8 mouse cellular contexts compared by ENCODE assay signal in genomic region chr17:30498376-30498719, GRCm38 (mm10).
DNase-seq lines count a peak whose midpoint lies in the region; ATAC-seq and TF ChIP-seq lines count a peak whose summit lies in the region.

No protein-coding gene starts in this region.

- H3K4me3 ChIP-seq in liver, embryonic 11.5 days (ENCODE audit: low read depth, low read length) = no peak overlapping the region
- no peak overlapping the region for H3K4me3 ChIP-seq in neural tube, embryonic 12.5 days

- DNase-seq in liver = peak; percentile 15
- no peak for DNase-seq in liver, embryonic 11.5 days (ENCODE audit: low spot score)
- DNase-seq in brain, embryonic 14.5 days (ENCODE audit: low read depth) = peak; percentile 88
- DNase-seq in gastrocnemius, postnatal 36 days = peak; percentile 55 to 61
- DNase-seq in kidney, postnatal 10 days = peak; percentile 81
- no peak for DNase-seq in layer of hippocampus, adult 9-11 months
- DNase-seq in frontal cortex, postnatal 36 days (ENCODE audit: low spot score in 2 of 2) = no peak

- H3K9me3 ChIP-seq in liver, embryonic 11.5 days (ENCODE audit: control insufficient read depth, low read length) = no peaks in the 10 kb centered on the region
- H3K9me3 ChIP-seq in neural tube, embryonic 12.5 days = no peaks in the 10 kb centered on the region

- no peaks in the 10 kb centered on the region for H3K4me1 ChIP-seq in liver, embryonic 11.5 days (replicated peaks; ENCODE audit: control insufficient read depth, insufficient read depth, low read length)
- H3K4me1 ChIP-seq in neural tube, embryonic 12.5 days = peaks cover 7% of the 10 kb centered on the region

- TF ChIP-seq CTCF in brain, embryonic 14.5 days (IDR thresholded peaks at IDR 0.05; ENCODE audit: borderline replicate concordance, extremely low read depth, insufficient read depth, insufficient read length) = no peak

- no peak overlapping the region for H3K27ac ChIP-seq in liver, embryonic 11.5 days (ENCODE audit: low read depth, low read length)
- H3K27ac ChIP-seq in neural tube, embryonic 12.5 days = 0 out of 2 replicates have a peak overlapping the region, but pooled peaks have one; percentile 20

- no peak overlapping the region for H3K9ac ChIP-seq in liver, embryonic 11.5 days (ENCODE audit: low read depth, low read length)
- H3K9ac ChIP-seq in neural tube, embryonic 12.5 days = no peak overlapping the region

- ATAC-seq in liver, embryonic 11.5 days (replicated peaks; ENCODE audit: low FRiP score) = no peak
- peak; percentile 70 for ATAC-seq in neural tube, embryonic 12.5 days (ENCODE audit: low FRiP score, low read depth)

- 72% methylated on average over 6 of the region's 6 CpGs for WGBS in liver, embryonic 11.5 days
- WGBS in neural tube, embryonic 12.5 days = 27% methylated on average over 6 of the region's 6 CpGs

- TF ChIP-seq POLR2A in brain, embryonic 14.5 days (IDR thresholded peaks at IDR 0.05; ENCODE audit: borderline replicate concordance, extremely low read depth, insufficient read depth, insufficient read length, poor library complexity, severe bottlenecking) = no peak

- H3K4me2 ChIP-seq in liver, embryonic 11.5 days = no peak overlapping the region
- H3K4me2 ChIP-seq in neural tube, embryonic 12.5 days (replicated peaks) = no peak overlapping the region

- intact Hi-C loops in gastrocnemius, postnatal 36 days (cut with DNase I) = no loop called here

- no peaks in the 10 kb centered on the region for H3K36me3 ChIP-seq in liver, embryonic 11.5 days (ENCODE audit: control insufficient read depth, insufficient read depth, low read length)
- H3K36me3 ChIP-seq in neural tube, embryonic 12.5 days = no peaks in the 10 kb centered on the region

- H3K27me3 ChIP-seq in liver, embryonic 11.5 days (replicated peaks; ENCODE audit: control insufficient read depth, insufficient read depth, low read length) = no peaks in the 10 kb centered on the region
- H3K27me3 ChIP-seq in neural tube, embryonic 12.5 days (replicated peaks) = no peaks in the 10 kb centered on the region

Comparison
In these comparisons a context has a peak if more than half of its experiments do, and no peak if none do; other contexts are left out.
1. DNase-seq: peak in liver (single experiment), brain, embryonic 14.5 days (single experiment), gastrocnemius, postnatal 36 days (2 of 2) and kidney, postnatal 10 days (single experiment); none in liver, embryonic 11.5 days (single experiment), layer of hippocampus, adult 9-11 months (single experiment) and frontal cortex, postnatal 36 days (0 of 2).